Mouse (Mus musculus) lung, postnatal 0 days (tissue): ENCODE data around the gene Gon4l.
"Not testable (repeated sequence)": the region's sequence is repeated elsewhere in the genome, so short reads cannot be mapped to it uniquely, and the experiment has no call there.

ENCODE experiments used
- CTCF ChIP-seq: IDR thresholded peaks from 2 replicates; pipeline ENCODE4 v1.5.1; 2016; ENCODE audit warnings: antibody characterized with exemption, mild to moderate bottlenecking
- EP300 ChIP-seq: IDR thresholded peaks from 2 replicates; pipeline ENCODE4 v1.6.1; 2016; ENCODE audit warnings: antibody characterized with exemption, mild to moderate bottlenecking, control low read depth

DNA sequence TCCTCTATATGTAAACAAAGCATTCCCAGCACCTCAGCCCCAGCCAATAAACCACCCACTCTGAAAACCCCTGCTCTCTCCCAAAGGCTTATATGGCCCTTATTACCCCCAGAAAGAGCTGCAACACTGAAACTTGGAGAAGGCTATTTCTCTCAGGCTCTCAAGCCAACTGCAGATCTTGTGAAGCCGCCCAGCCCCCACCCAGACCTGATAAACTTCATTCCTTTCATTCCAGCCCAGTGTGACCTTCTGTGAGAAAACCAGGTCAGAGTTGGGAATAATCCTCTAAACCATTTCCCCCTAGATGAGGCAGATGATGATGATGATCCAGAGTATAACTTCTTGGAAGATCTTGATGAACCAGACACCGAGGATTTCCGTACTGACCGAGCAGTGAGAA lies 47.0 kb upstream of the Gon4l start:
- TF ChIP-seq CTCF, EP300: not testable (repeated sequence)
